Mouse (Mus musculus): ENCODE measurements around the gene Gm45808.
"Not testable (repeated sequence)": the region's sequence is repeated elsewhere in the genome, so short reads cannot be mapped to it uniquely, and the experiment has no call there.

The Gm45808 gene

GRCm38 (mm10) chr7:45509912-45510787, 23.5 kb upstream of the Gm45808 start, which contains the start of gene Nucb1:
Gene Nucb1 (minus strand): TSS chr7:45510406.
- DNase-seq (ENCODE audit: low read depth in 1 of 2, low spot score in 2 of 2), result peak; percentile 71 to 84

- no peak for DNase-seq (ENCODE audit: low read depth in 1 of 2, low spot score in 2 of 2)
These were observed 22.7 kb upstream of the Gm45808 start for GRCm38 (mm10) chr7:45509181-45509882.

GRCm38 (mm10) chr7:45508561-45508960, 21.9 kb upstream of the Gm45808 start:
- DNase-seq (ENCODE audit: low read depth in 1 of 2, low spot score in 2 of 2), result no peak

- DNase-seq (ENCODE audit: low read depth in 1 of 2, low spot score in 2 of 2), result no peak
These were observed 21.0 kb upstream of the Gm45808 start for GRCm38 (mm10) chr7:45507583-45507982.

- DNase-seq (ENCODE audit: low read depth in 1 of 2, low spot score in 2 of 2), result no peak
These were observed 11.8 kb upstream of the Gm45808 start for GRCm38 (mm10) chr7:45498427-45498826.

GRCm38 (mm10) chr7:45494548-45494947, 7.9 kb upstream of the Gm45808 start:
- no peak for DNase-seq (ENCODE audit: low read depth in 1 of 2, low spot score in 2 of 2)

- no peak for DNase-seq (ENCODE audit: low read depth in 1 of 2, low spot score in 2 of 2)
These were observed 6.3 kb upstream of the Gm45808 start for GRCm38 (mm10) chr7:45492951-45493350.

GRCm38 (mm10) chr7:45492225-45492844, 5.7 kb upstream of the Gm45808 start:
- DNase-seq (ENCODE audit: low read depth in 1 of 2, low spot score in 2 of 2), result no peak

GRCm38 (mm10) chr7:45491264-45491663, 4.7 kb upstream of the Gm45808 start:
- no peak for DNase-seq (ENCODE audit: low read depth in 1 of 2, low spot score in 2 of 2)

GRCm38 (mm10) chr7:45490822-45491221, 4.2 kb upstream of the Gm45808 start:
- no peak for DNase-seq (ENCODE audit: low read depth in 1 of 2, low spot score in 2 of 2)

- DNase-seq (ENCODE audit: low read depth in 1 of 2, low spot score in 2 of 2), result no peak
These were observed 3.0 kb upstream of the Gm45808 start for GRCm38 (mm10) chr7:45489578-45489977.

GRCm38 (mm10) chr7:45488293-45489204, 1.9 kb upstream of the Gm45808 start, which contains the start of gene Dhdh:
Gene Dhdh (minus strand): TSS chr7:45488805.
- DNase-seq (ENCODE audit: low read depth in 1 of 2, low spot score in 2 of 2), result peak; percentile 41 to 55

GRCm38 (mm10) chr7:45487861-45488292, 1.3 kb upstream of the Gm45808 start:
- DNase-seq (ENCODE audit: low read depth in 1 of 2, low spot score in 2 of 2), result no peak

- DNase-seq (ENCODE audit: low read depth in 1 of 2, low spot score in 2 of 2), result no peak
These were observed 453 bp downstream of the Gm45808 start for GRCm38 (mm10) chr7:45486158-45486557.

- DNase-seq (ENCODE audit: low read depth in 1 of 2, low spot score in 2 of 2), result not testable (repeated sequence)
These were observed 1.6 kb downstream of the Gm45808 start for GRCm38 (mm10) chr7:45484985-45485384.

GRCm38 (mm10) chr7:45482166-45482565, 4.4 kb downstream of the Gm45808 start:
- DNase-seq (ENCODE audit: low read depth in 1 of 2, low spot score in 2 of 2), result no peak

- no peak for DNase-seq (ENCODE audit: low read depth in 1 of 2, low spot score in 2 of 2)
These were observed 5.2 kb downstream of the Gm45808 start, which contains the start of gene Tulp2 for GRCm38 (mm10) chr7:45481374-45481927. Gene Tulp2 (plus strand): TSS chr7:45481877.

GRCm38 (mm10) chr7:45480310-45480709, 6.3 kb downstream of the Gm45808 start:
- DNase-seq (ENCODE audit: low read depth in 1 of 2, low spot score in 2 of 2), result not testable (repeated sequence)

- no peak for DNase-seq (ENCODE audit: low read depth in 1 of 2, low spot score in 2 of 2)
These were observed 7.8 kb downstream of the Gm45808 start for GRCm38 (mm10) chr7:45478774-45479173.

GRCm38 (mm10) chr7:45477003-45477402, 9.6 kb downstream of the Gm45808 start:
- DNase-seq (ENCODE audit: low read depth in 1 of 2, low spot score in 2 of 2), result peak in 1 of 2 experiments; percentile 33

Measured in monocyte, adult 2 months (primary cell).